Mouse (Mus musculus) small intestine, adult 2 months (tissue): Measurements from ENCODE around the gene Cfap70.

ENCODE experiments used
- CTCF ChIP-seq: fragments of 200-500 bp; IDR thresholded peaks from 2 replicates; pipeline ENCODE4 v1.5.1; 2012; ENCODE audit warnings: low read depth, mild to moderate bottlenecking, control low read depth, inconsistent platforms, low read length, moderate library complexity, mixed read lengths; ENCODE audit not compliant: insufficient replicate concordance, insufficient read length; ENCODE audit errors: extremely low read depth
- POLR2A ChIP-seq: fragments of 200-500 bp; IDR thresholded peaks from 2 replicates; pipeline ENCODE4 v1.6.1; 2012; ENCODE audit warnings: low read depth, mild to moderate bottlenecking, control low read depth, inconsistent platforms, low read length, moderate library complexity

DNA sequence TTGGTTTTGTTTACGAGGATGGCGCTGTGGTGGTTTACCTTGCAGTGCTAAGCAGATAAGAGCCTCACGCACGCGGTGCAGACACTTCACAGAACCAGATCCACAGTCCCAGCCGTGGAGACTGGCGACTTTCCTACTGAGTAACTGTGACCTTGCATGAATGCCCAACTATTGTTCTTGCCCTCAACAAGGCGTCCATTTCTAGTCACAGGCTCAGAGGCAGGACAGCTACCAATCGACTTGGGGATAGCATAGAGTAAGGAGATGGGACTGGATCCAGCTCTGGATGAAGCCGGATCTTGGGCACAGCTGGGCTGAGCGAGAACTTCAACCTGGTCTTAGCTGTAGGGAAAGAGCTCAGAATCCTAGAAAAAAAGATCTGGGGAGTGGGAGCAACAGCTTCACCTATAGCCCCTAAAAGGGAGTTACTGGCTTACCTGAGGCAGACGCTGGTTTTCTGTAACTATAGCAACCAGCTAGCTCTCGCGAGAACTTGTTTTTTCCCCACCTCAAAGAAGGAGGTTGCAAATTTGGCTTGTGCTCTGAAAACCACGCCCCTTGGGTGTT is at the start of gene Cfap70:
- no peak for TF ChIP-seq POLR2A
- TF ChIP-seq CTCF: no peak
